Mouse (Mus musculus): ENCODE data around the gene Sec14l4. TPM values are rescaled to one million over a fixed set of nuclear protein-coding genes. Genes with fewer than 3 reads are reported as not detected.
A peak's percentile ranks its signal among the peaks of the same experiment; 100 is the strongest.

The Sec14l4 gene
- polyA plus RNA-seq, 1 experiment from 2014 or later, result not detected

- Histone ChIP-seq H3K27me3 (ENCODE audit: low read depth, poor library complexity, severe bottlenecking) (peaks cover 27% of the 10 kb centered on the region), H3K4me3 (no peak overlapping the region), H3K36me3 (no peaks in the 10 kb centered on the region), H3K27ac (no peak overlapping the region), H3K4me1 (0 out of 2 replicates have a peak, but pooled peaks cover 3% of the 10 kb centered on the region), H3K9me3 (replicated peaks) (no peaks in the 10 kb centered on the region)
- 88% methylated on average over 4 of the region's 4 CpGs for WGBS
- DNase-seq (ENCODE audit: low spot score), result no peak
Measured at GRCm38 (mm10) chr11:4034169-4034568, 2.9 kb downstream of the Sec14l4 start.

- DNase-seq (ENCODE audit: low spot score), result no peak
- no peaks in the 10 kb centered on the region for H3K9me3 ChIP-seq (replicated peaks)
- 64% methylated on average over 18 of the region's 18 CpGs for WGBS
Measured at GRCm38 (mm10) chr11:4035116-4035892, 4.0 kb downstream of the Sec14l4 start.

GRCm38 (mm10) chr11:4035916-4036315 is 4.7 kb downstream of the Sec14l4 start:
- 0 out of 2 replicates have a peak, but pooled peaks cover 3% of the 10 kb centered on the region for H3K4me1 ChIP-seq
- H3K4me3 ChIP-seq, result no peak overlapping the region
- no peaks in the 10 kb centered on the region for H3K36me3 ChIP-seq
- 88% methylated on average over 6 of the region's 6 CpGs for WGBS
- no peak for DNase-seq (ENCODE audit: low spot score)
- H3K27ac ChIP-seq, result no peak overlapping the region
- peaks cover 25% of the 10 kb centered on the region for H3K27me3 ChIP-seq (ENCODE audit: low read depth, poor library complexity, severe bottlenecking)
- H3K9me3 ChIP-seq (replicated peaks), result no peaks in the 10 kb centered on the region

More at GRCm38 (mm10) chr11:4035116-4035892, 4.0 kb downstream of the Sec14l4 start:
- 0 out of 2 replicates have a peak, but pooled peaks cover 3% of the 10 kb centered on the region for H3K4me1 ChIP-seq
- no peaks in the 10 kb centered on the region for H3K36me3 ChIP-seq
- no peak overlapping the region for H3K4me3 ChIP-seq
- H3K27ac ChIP-seq, result no peak overlapping the region
- H3K27me3 ChIP-seq (ENCODE audit: low read depth, poor library complexity, severe bottlenecking), result peaks cover 27% of the 10 kb centered on the region

GRCm38 (mm10) chr11:4036365-4037084 is 5.3 kb downstream of the Sec14l4 start:
- Histone ChIP-seq H3K4me1 (0 out of 2 replicates have a peak, but pooled peaks cover 3% of the 10 kb centered on the region), H3K9me3 (replicated peaks) (no peaks in the 10 kb centered on the region), H3K4me3 (no peak overlapping the region), H3K27me3 (ENCODE audit: low read depth, poor library complexity, severe bottlenecking) (peaks cover 19% of the 10 kb centered on the region), H3K27ac (no peak overlapping the region), H3K36me3 (no peaks in the 10 kb centered on the region)
- 78% methylated on average over 9 of the region's 9 CpGs for WGBS
- no peak for DNase-seq (ENCODE audit: low spot score)

GRCm38 (mm10) chr11:4039951-4040350 is 8.7 kb downstream of the Sec14l4 start:
- Histone ChIP-seq H3K27me3 (ENCODE audit: low read depth, poor library complexity, severe bottlenecking) (no peaks in the 10 kb centered on the region), H3K27ac (no peak overlapping the region), H3K4me3 (no peak overlapping the region), H3K9me3 (replicated peaks) (no peaks in the 10 kb centered on the region), H3K4me1 (no peaks in the 10 kb centered on the region), H3K36me3 (no peaks in the 10 kb centered on the region)
- no peak for DNase-seq (ENCODE audit: low spot score)
- WGBS, result 96% methylated on average over 4 of the region's 4 CpGs

GRCm38 (mm10) chr11:4041123-4041625 is 9.9 kb downstream of the Sec14l4 start:
- Histone ChIP-seq H3K36me3 (no peaks in the 10 kb centered on the region), H3K27me3 (ENCODE audit: low read depth, poor library complexity, severe bottlenecking) (no peaks in the 10 kb centered on the region), H3K27ac (no peak overlapping the region), H3K4me3 (no peak overlapping the region), H3K9me3 (replicated peaks) (no peaks in the 10 kb centered on the region), H3K4me1 (no peaks in the 10 kb centered on the region)
- DNase-seq (ENCODE audit: low spot score), result no peak
- 86% methylated on average over 6 of the region's 6 CpGs for WGBS

- H3K36me3 ChIP-seq, result no peaks in the 10 kb centered on the region
- no peak overlapping the region for H3K4me3 ChIP-seq
- H3K9me3 ChIP-seq (replicated peaks), result no peaks in the 10 kb centered on the region
- DNase-seq (ENCODE audit: low spot score), result no peak
- no peaks in the 10 kb centered on the region for H3K27me3 ChIP-seq (ENCODE audit: low read depth, poor library complexity, severe bottlenecking)
- 94% methylated on average over 7 of the region's 7 CpGs for WGBS
- no peak overlapping the region for H3K27ac ChIP-seq
- no peaks in the 10 kb centered on the region for H3K4me1 ChIP-seq
Measured at GRCm38 (mm10) chr11:4043081-4043480, 11.8 kb downstream of the Sec14l4 start.

- H3K4me3 ChIP-seq, result no peak overlapping the region
- no peak overlapping the region for H3K27ac ChIP-seq
- DNase-seq (ENCODE audit: low spot score), result no peak
- WGBS, result 90% methylated on average over 5 of the region's 5 CpGs
- no peaks in the 10 kb centered on the region for H3K4me1 ChIP-seq
- H3K36me3 ChIP-seq, result no peaks in the 10 kb centered on the region
- H3K9me3 ChIP-seq (replicated peaks), result no peaks in the 10 kb centered on the region
- H3K27me3 ChIP-seq (ENCODE audit: low read depth, poor library complexity, severe bottlenecking), result no peaks in the 10 kb centered on the region
Measured at GRCm38 (mm10) chr11:4046526-4046925, 15.3 kb downstream of the Sec14l4 start.

- Histone ChIP-seq H3K27ac (no peak overlapping the region), H3K4me1 (no peaks in the 10 kb centered on the region), H3K4me3 (no peak overlapping the region), H3K9me3 (replicated peaks) (no peaks in the 10 kb centered on the region), H3K27me3 (ENCODE audit: low read depth, poor library complexity, severe bottlenecking) (no peaks in the 10 kb centered on the region), H3K36me3 (no peaks in the 10 kb centered on the region)
- 92% methylated on average over 2 of the region's 2 CpGs for WGBS
- DNase-seq (ENCODE audit: low spot score), result no peak
Measured at GRCm38 (mm10) chr11:4047766-4048165, 16.5 kb downstream of the Sec14l4 start.

- H3K27ac ChIP-seq, result no peak overlapping the region
- no peak overlapping the region for H3K4me3 ChIP-seq
- no peaks in the 10 kb centered on the region for H3K9me3 ChIP-seq (replicated peaks)
- DNase-seq (ENCODE audit: low spot score), result no peak
- 85% methylated on average over 6 of the region's 6 CpGs for WGBS
- H3K27me3 ChIP-seq (ENCODE audit: low read depth, poor library complexity, severe bottlenecking), result no peaks in the 10 kb centered on the region
- no peaks in the 10 kb centered on the region for H3K36me3 ChIP-seq
- no peaks in the 10 kb centered on the region for H3K4me1 ChIP-seq
Measured at GRCm38 (mm10) chr11:4048438-4048837, 17.2 kb downstream of the Sec14l4 start.

- Histone ChIP-seq H3K4me1 (no peaks in the 10 kb centered on the region), H3K27me3 (ENCODE audit: low read depth, poor library complexity, severe bottlenecking) (no peaks in the 10 kb centered on the region), H3K36me3 (no peaks in the 10 kb centered on the region), H3K9me3 (replicated peaks) (no peaks in the 10 kb centered on the region), H3K4me3 (no peak overlapping the region), H3K27ac (no peak overlapping the region)
- WGBS, result 20% methylated on average over 5 of the region's 5 CpGs
- DNase-seq (ENCODE audit: low spot score), result peak; percentile 81
Measured at GRCm38 (mm10) chr11:4053586-4053985, 22.3 kb downstream of the Sec14l4 start.

GRCm38 (mm10) chr11:4060866-4061575 is 29.8 kb downstream of the Sec14l4 start:
- Histone ChIP-seq H3K27me3 (ENCODE audit: low read depth, poor library complexity, severe bottlenecking) (no peaks in the 10 kb centered on the region), H3K36me3 (no peaks in the 10 kb centered on the region), H3K4me1 (peaks cover 6% of the 10 kb centered on the region; the same call in 1 of the 2 replicates), H3K9me3 (replicated peaks) (no peaks in the 10 kb centered on the region), H3K27ac (no peak overlapping the region), H3K4me3 (no peak overlapping the region)
- DNase-seq (ENCODE audit: low spot score), result no peak
- WGBS, result 84% methylated on average over 5 of the region's 5 CpGs
